Mouse (Mus musculus): ENCODE results near the gene Fndc3b. TPM values are rescaled to one million over a fixed set of nuclear protein-coding genes. Genes with fewer than 3 reads are reported as not detected.
A peak's percentile ranks its signal among the peaks of the same experiment; 100 is the strongest.

Gene Fndc3b
- polyA plus RNA-seq, 1 experiment = 23.7 TPM

DNA sequence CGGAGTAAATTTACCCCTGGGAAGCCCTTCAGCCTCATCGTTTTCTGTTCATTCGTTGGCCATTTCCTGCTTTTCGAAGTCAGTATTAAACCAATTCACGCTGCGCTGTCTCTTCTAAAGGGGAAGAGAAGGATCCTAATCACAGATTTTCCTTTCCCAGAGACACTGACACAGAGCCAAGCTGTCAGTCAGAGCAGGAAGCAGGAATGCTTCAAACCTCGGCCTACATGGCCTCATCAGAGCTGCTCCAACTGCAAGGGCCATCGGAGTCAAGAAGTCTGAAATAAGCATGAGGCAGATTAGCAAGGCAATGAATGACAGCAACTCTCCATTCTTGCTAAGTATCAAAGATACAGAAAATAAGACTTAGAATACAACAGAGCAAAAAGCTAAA, 85.5 kb downstream of the Fndc3b start:
- H3ac ChIP-seq (ENCODE audit: control insufficient read depth, insufficient read length, low read depth) = no peak overlapping the region
- H3K79me3 ChIP-seq (ENCODE audit: low read depth) = peaks cover 49% of the 10 kb centered on the region
- no peaks in the 10 kb centered on the region for H3K27me3 ChIP-seq (ENCODE audit: control insufficient read depth, insufficient read depth, insufficient read length)
- peaks cover 37% of the 10 kb centered on the region for H3K36me3 ChIP-seq (ENCODE audit: control insufficient read depth, insufficient read depth)
- TF ChIP-seq CEBPB (IDR thresholded peaks at IDR 0.05; ENCODE audit: low read depth) (no peak), MYOD1 (IDR thresholded peaks at IDR 0.05; ENCODE audit: control insufficient read depth, insufficient read length, low read depth) (no peak), USF1 (IDR thresholded peaks at IDR 0.05; ENCODE audit: low read depth) (no peak), FOSL1 (IDR thresholded peaks at IDR 0.05; ENCODE audit: insufficient read depth, low read length, poor library complexity, severe bottlenecking) (no peak), MAX (IDR thresholded peaks at IDR 0.05) (no peak), MYOG (IDR thresholded peaks at IDR 0.05; ENCODE audit: control insufficient read depth, extremely low read depth, insufficient read length) (no peak), CTCF (IDR thresholded peaks at IDR 0.05; ENCODE audit: control insufficient read depth, insufficient read depth, insufficient read length) (no peak)
- peaks cover 97% of the 10 kb centered on the region for H3K79me2 ChIP-seq (ENCODE audit: control insufficient read depth, insufficient read depth)
- no peak overlapping the region for H3K4me3 ChIP-seq (ENCODE audit: insufficient read depth, poor library complexity, severe bottlenecking)

DNA sequence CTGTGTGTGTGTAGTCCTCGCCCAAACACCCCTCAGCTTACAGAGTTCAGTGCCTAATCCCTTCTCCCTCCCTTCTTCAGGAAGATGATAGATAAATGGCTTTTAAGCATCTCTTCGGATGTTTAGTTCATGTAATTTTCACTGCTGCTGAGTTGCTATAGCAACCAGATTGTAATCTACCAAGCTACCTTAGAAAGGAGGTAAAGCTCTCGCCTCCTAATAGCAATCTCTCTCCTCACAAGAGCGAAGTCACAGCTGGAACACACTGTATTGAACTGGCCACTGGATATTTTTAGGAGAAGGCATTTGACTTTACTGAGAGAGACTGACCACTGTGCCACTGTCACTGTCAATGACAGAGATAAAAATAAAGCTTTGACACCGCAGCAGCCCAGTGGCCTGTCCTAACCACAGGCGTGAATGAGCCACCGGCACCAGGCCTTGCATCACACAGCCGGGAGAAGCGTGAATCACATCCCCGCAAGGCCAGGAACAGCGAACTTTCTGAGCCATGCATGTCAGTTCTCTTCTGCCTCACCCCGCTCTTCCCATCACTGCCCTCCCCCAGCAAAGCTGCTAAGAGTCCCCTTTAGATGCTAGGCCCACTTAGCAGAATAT, 86.0 kb downstream of the Fndc3b start:
- peaks cover 35% of the 10 kb centered on the region for H3K36me3 ChIP-seq (ENCODE audit: control insufficient read depth, insufficient read depth)
- H3K27me3 ChIP-seq (ENCODE audit: control insufficient read depth, insufficient read depth, insufficient read length) = no peaks in the 10 kb centered on the region
- TF ChIP-seq USF1 (IDR thresholded peaks at IDR 0.05; ENCODE audit: low read depth) (no peak), CEBPB (IDR thresholded peaks at IDR 0.05; ENCODE audit: low read depth) (peak; percentile 49), MYOG (IDR thresholded peaks at IDR 0.05; ENCODE audit: control insufficient read depth, extremely low read depth, insufficient read length) (no peak), CTCF (IDR thresholded peaks at IDR 0.05; ENCODE audit: control insufficient read depth, insufficient read depth, insufficient read length) (no peak), MYOD1 (IDR thresholded peaks at IDR 0.05; ENCODE audit: control insufficient read depth, insufficient read length, low read depth) (no peak), FOSL1 (IDR thresholded peaks at IDR 0.05; ENCODE audit: insufficient read depth, low read length, poor library complexity, severe bottlenecking) (no peak), MAX (IDR thresholded peaks at IDR 0.05) (no peak)
- peaks cover 97% of the 10 kb centered on the region for H3K79me2 ChIP-seq (ENCODE audit: control insufficient read depth, insufficient read depth)
- no peak overlapping the region for H3ac ChIP-seq (ENCODE audit: control insufficient read depth, insufficient read length, low read depth)
- H3K79me3 ChIP-seq (ENCODE audit: low read depth) = peaks cover 48% of the 10 kb centered on the region
- H3K4me3 ChIP-seq (ENCODE audit: insufficient read depth, poor library complexity, severe bottlenecking) = no peak overlapping the region

DNA sequence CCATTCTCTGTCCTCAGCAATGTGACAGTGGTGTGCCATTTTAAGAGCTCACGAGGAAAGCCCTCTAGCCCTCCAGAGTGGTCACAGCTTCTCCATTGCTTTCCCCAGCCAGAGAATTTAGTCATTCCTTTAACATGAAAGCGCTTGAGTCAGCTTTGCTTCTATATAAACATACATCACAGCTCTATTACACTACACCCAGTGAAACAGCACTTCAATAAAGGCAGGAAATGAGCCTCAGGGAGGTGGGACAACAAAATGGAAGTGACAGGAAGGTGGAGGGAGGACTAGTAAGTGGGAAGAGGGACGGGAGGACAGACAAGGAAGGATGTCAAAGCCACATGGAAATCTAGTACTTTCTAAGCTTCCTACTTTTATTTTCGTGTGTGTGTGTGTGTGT, 88.7 kb downstream of the Fndc3b start:
- H3ac ChIP-seq (ENCODE audit: control insufficient read depth, insufficient read length, low read depth) = no peak overlapping the region
- H3K4me3 ChIP-seq (ENCODE audit: insufficient read depth, poor library complexity, severe bottlenecking) = no peak overlapping the region
- peaks cover 97% of the 10 kb centered on the region for H3K79me2 ChIP-seq (ENCODE audit: control insufficient read depth, insufficient read depth)
- TF ChIP-seq MYOG (IDR thresholded peaks at IDR 0.05; ENCODE audit: control insufficient read depth, extremely low read depth, insufficient read length) (no peak), CTCF (IDR thresholded peaks at IDR 0.05; ENCODE audit: control insufficient read depth, insufficient read depth, insufficient read length) (no peak), USF1 (IDR thresholded peaks at IDR 0.05; ENCODE audit: low read depth) (no peak), MYOD1 (IDR thresholded peaks at IDR 0.05; ENCODE audit: control insufficient read depth, insufficient read length, low read depth) (no peak), MAX (IDR thresholded peaks at IDR 0.05) (no peak), CEBPB (IDR thresholded peaks at IDR 0.05; ENCODE audit: low read depth) (no peak), FOSL1 (IDR thresholded peaks at IDR 0.05; ENCODE audit: insufficient read depth, low read length, poor library complexity, severe bottlenecking) (no peak)
- H3K36me3 ChIP-seq (ENCODE audit: control insufficient read depth, insufficient read depth) = peaks cover 34% of the 10 kb centered on the region
- no peaks in the 10 kb centered on the region for H3K27me3 ChIP-seq (ENCODE audit: control insufficient read depth, insufficient read depth, insufficient read length)
- H3K79me3 ChIP-seq (ENCODE audit: low read depth) = peaks cover 52% of the 10 kb centered on the region

DNA sequence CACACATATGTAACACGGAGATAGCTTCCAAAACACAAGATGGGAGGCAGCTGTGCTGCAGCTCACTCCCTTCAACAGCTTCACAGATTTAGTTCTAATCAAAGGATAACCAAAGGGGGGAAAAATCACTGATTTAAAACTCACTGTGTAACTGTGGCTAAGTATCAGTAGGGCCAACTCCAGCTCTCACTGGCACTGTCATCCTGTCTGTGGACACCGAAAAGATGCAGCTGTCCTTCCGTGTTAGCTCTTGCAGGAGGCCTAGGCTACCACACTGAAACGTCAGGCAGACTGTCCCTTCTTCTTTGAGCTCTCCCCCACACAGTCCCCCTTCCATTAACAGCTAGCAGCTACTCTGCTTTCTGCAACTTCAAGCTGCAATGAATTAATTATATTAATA, 89.9 kb downstream of the Fndc3b start:
- TF ChIP-seq MYOD1 (IDR thresholded peaks at IDR 0.05; ENCODE audit: control insufficient read depth, insufficient read length, low read depth) = no peak
- TF ChIP-seq MAX (IDR thresholded peaks at IDR 0.05) = no peak
- TF ChIP-seq CEBPB (IDR thresholded peaks at IDR 0.05; ENCODE audit: low read depth) = no peak
- TF ChIP-seq CTCF (IDR thresholded peaks at IDR 0.05; ENCODE audit: control insufficient read depth, insufficient read depth, insufficient read length) = no peak
- no peak for TF ChIP-seq MYOG (IDR thresholded peaks at IDR 0.05; ENCODE audit: control insufficient read depth, extremely low read depth, insufficient read length)
- Histone ChIP-seq H3K36me3 (ENCODE audit: control insufficient read depth, insufficient read depth) (peaks cover 34% of the 10 kb centered on the region), H3K79me2 (ENCODE audit: control insufficient read depth, insufficient read depth) (peaks cover 97% of the 10 kb centered on the region), H3K27me3 (ENCODE audit: control insufficient read depth, insufficient read depth, insufficient read length) (no peaks in the 10 kb centered on the region), H3K4me3 (ENCODE audit: insufficient read depth, poor library complexity, severe bottlenecking) (no peak overlapping the region), H3K79me3 (ENCODE audit: low read depth) (peaks cover 48% of the 10 kb centered on the region), H3ac (ENCODE audit: control insufficient read depth, insufficient read length, low read depth) (no peak overlapping the region)

DNA sequence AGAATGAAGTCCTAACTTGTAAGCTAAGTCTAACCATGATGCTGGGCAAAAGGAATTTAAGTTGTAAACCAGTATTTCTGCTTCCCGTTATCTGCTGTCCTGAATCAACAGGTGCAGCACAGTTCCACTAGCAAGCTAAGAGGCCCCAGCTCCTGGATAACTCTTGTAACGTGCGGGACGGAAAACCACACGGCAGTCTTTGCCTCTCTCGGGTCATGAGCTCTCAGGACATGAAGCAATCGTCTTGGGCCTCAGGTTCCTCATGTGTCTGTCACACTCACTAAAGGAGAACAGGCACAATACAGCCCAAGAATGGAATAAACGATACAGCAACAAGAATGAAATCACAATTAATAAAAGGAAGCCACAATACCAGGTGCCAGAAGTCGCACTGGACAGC, 93.4 kb downstream of the Fndc3b start:
- peaks cover 100% of the 10 kb centered on the region for H3K79me2 ChIP-seq (ENCODE audit: control insufficient read depth, insufficient read depth)
- H3ac ChIP-seq (ENCODE audit: control insufficient read depth, insufficient read length, low read depth) = no peak overlapping the region
- peaks cover 52% of the 10 kb centered on the region for H3K79me3 ChIP-seq (ENCODE audit: low read depth)
- peaks cover 33% of the 10 kb centered on the region for H3K36me3 ChIP-seq (ENCODE audit: control insufficient read depth, insufficient read depth)
- H3K27me3 ChIP-seq (ENCODE audit: control insufficient read depth, insufficient read depth, insufficient read length) = no peaks in the 10 kb centered on the region
- TF ChIP-seq MYOD1 (IDR thresholded peaks at IDR 0.05; ENCODE audit: control insufficient read depth, insufficient read length, low read depth) = peak; percentile 16
- no peak for TF ChIP-seq FOSL1 (IDR thresholded peaks at IDR 0.05; ENCODE audit: insufficient read depth, low read length, poor library complexity, severe bottlenecking)
- TF ChIP-seq MAX (IDR thresholded peaks at IDR 0.05) = no peak
- TF ChIP-seq USF1 (IDR thresholded peaks at IDR 0.05; ENCODE audit: low read depth) = no peak
- H3K4me3 ChIP-seq (ENCODE audit: insufficient read depth, poor library complexity, severe bottlenecking) = no peak overlapping the region

DNA sequence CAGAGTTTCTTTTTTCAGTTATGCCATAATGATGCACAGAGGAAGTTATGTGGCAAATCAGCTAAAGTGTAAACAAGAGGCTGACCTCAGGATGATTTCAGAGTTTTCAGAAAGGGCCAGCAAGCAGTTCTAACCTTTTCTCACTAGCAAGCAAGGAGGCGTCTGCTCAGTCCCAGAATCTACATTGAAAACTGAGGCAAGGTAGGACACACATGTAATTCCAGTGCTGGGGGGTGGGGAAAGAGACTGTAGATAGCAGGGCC, 93.9 kb downstream of the Fndc3b start:
- no peak overlapping the region for H3ac ChIP-seq (ENCODE audit: control insufficient read depth, insufficient read length, low read depth)
- peaks cover 33% of the 10 kb centered on the region for H3K36me3 ChIP-seq (ENCODE audit: control insufficient read depth, insufficient read depth)
- peaks cover 100% of the 10 kb centered on the region for H3K79me2 ChIP-seq (ENCODE audit: control insufficient read depth, insufficient read depth)
- TF ChIP-seq FOSL1 (IDR thresholded peaks at IDR 0.05; ENCODE audit: insufficient read depth, low read length, poor library complexity, severe bottlenecking) (no peak), CTCF (IDR thresholded peaks at IDR 0.05; ENCODE audit: control insufficient read depth, insufficient read depth, insufficient read length) (no peak), MYOG (IDR thresholded peaks at IDR 0.05; ENCODE audit: control insufficient read depth, extremely low read depth, insufficient read length) (no peak), USF1 (IDR thresholded peaks at IDR 0.05; ENCODE audit: low read depth) (no peak), MYOD1 (IDR thresholded peaks at IDR 0.05; ENCODE audit: control insufficient read depth, insufficient read length, low read depth) (no peak), CEBPB (IDR thresholded peaks at IDR 0.05; ENCODE audit: low read depth) (no peak), MAX (IDR thresholded peaks at IDR 0.05) (no peak)
- no peak overlapping the region for H3K4me3 ChIP-seq (ENCODE audit: insufficient read depth, poor library complexity, severe bottlenecking)
- peaks cover 49% of the 10 kb centered on the region for H3K79me3 ChIP-seq (ENCODE audit: low read depth)
- no peaks in the 10 kb centered on the region for H3K27me3 ChIP-seq (ENCODE audit: control insufficient read depth, insufficient read depth, insufficient read length)

Data from C2C12 (cell line).